Mouse (Mus musculus) megakaryocyte progenitor cell, adult 5-6 weeks (primary cell): ENCODE data around the gene Nde1. TPM values are rescaled to one million over a fixed set of nuclear protein-coding genes. Genes with fewer than 3 reads are reported as not detected.

ENCODE experiments used
- ATAC-seq: replicated peaks from 2 replicates; pipeline ENCODE4 v1.8.0; 2016; ENCODE audit warnings: mild to moderate bottlenecking, moderate TSS enrichment, inconsistent platforms; ENCODE audit not compliant: poor library complexity
- total RNA-seq, 2 experiments: library from RNA; stranded (forward) in 1 of 2; stranded (reverse) in 1 of 2; fragments of 157-497, 149-512 nt in 1 of 2; fragments of 200-1000 nt in 1 of 2; gene quantifications; 2 replicates each; pipeline versions ENCODE4 v1.2.3 to v1.2.4; 2015 to 2017

Nde1 gene
- total RNA-seq, 2 experiments from 2014 or later = 40.9 to 63.6 TPM

- ATAC-seq = no peak
These were observed 2.1 kb upstream of the Nde1 start for GRCm38 (mm10) chr16:14160941-14161340.

DNA sequence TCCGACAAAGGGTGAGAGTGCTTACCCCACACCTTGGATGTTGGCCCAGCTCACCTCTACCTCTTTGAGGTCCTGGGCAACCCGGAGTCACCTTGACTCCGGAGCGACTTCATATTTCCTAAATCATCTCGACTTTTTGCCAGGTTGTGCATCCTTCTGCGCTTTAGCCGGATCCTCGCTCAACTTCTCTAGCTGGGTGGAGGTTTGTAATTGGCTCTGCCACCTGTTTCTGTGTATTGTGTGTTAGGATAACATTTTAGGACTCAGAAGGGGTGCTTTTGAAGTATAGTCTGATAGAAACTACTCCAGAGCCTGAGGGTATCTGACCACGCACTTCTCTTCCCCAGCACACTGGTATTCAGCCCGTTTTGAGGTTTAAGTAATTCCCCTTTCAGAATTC is 656 bp downstream of the Nde1 start:
- no peak for ATAC-seq

- ATAC-seq = no peak
These were observed 3.4 kb downstream of the Nde1 start for GRCm38 (mm10) chr16:14166490-14166889.

DNA sequence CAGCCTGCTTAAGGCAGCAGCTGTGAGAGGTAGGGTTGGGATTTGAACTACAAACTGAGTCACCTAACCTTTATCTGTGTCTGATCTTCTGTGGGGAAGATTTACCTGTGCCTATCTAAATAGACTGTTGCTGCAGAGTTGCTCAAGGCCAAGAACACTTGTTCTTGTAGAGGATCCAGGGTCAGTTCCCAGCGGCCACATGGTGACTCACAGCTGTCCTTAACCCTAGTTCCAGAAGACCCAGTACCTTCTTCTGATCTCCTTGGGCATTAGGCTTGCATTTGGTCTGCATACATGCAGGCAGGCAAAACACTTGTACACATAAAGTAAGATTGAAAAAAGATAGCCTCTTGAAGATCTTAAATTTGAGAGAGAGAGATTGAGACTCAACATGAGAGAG is 6.6 kb downstream of the Nde1 start:
- no peak for ATAC-seq

- no peak for ATAC-seq
These were observed 15.0 kb downstream of the Nde1 start for GRCm38 (mm10) chr16:14178041-14178440.

DNA sequence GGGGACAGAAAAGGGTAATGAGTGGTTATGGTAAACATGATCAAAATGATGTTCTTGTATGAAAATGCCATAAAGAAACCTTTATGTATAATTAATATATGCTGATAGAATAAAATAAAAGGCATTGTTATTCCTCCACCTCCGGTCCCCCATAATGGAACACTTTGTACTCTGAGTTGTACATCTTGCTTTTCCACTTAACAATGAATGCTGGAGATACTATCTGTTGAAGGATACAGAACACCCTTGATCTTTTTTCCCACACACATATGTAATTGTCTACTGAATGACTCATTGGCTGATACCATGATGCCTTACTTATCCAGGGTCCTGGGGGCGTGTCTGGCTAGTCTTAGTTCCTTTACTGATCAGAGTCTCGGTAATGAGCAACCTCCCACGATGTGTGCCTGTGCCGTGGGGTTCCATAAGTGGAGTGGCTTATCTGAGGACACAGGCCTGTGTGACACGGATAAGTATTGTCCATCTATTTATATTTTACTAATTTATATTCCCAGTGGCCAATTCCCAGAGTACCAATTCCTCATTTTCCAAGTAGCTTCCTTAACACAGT is 17.2 kb downstream of the Nde1 start:
- no peak for ATAC-seq

- no peak for ATAC-seq
These were observed 19.3 kb downstream of the Nde1 start for GRCm38 (mm10) chr16:14182360-14182759.

- ATAC-seq = no peak
These were observed 20.8 kb downstream of the Nde1 start for GRCm38 (mm10) chr16:14183856-14184255.

DNA sequence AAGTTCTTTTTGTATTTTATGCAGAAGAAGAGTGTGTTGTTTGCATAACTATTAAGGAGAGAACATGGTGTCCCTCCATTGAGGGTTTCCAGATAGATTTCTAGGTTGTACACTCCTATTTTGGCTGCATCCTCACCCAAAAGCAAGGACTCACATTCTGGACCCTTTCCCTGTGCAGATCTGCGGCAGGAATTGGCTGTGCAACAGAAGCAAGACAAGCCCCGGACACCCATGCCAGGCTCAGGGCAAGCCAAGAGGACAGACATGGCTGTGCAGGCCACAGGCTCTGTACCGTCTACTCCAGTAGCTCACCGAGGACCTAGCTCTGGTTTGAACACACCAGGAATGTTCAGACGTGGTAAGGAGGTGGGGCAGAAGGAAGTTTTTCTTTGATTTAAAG is 22.4 kb downstream of the Nde1 start:
- no peak for ATAC-seq

- no peak for ATAC-seq
These were observed 31.3 kb downstream of the Nde1 start for GRCm38 (mm10) chr16:14194164-14194950.

- peak; percentile 74 for ATAC-seq
These were observed 32.4 kb downstream of the Nde1 start for GRCm38 (mm10) chr16:14195427-14195826.

DNA sequence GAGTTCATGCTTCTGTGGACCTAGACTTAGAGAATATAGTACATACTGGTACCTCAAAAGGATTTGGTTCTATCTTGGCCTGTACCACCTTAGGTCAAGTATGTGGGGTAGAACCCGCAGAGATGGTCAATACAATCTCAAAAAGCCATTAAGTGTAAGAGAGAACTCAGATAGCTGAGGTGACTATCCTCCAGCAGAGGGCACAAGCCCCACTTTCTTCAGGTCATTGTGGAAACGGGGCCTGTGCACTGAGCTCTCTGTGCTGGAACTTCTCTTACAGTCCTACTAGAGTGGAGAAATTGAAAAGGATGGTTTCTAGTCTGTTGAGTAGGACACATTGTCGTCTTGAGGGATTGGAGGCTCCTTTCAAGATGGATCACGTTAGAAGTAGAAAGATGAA is 35.7 kb downstream of the Nde1 start:
- no peak for ATAC-seq

DNA sequence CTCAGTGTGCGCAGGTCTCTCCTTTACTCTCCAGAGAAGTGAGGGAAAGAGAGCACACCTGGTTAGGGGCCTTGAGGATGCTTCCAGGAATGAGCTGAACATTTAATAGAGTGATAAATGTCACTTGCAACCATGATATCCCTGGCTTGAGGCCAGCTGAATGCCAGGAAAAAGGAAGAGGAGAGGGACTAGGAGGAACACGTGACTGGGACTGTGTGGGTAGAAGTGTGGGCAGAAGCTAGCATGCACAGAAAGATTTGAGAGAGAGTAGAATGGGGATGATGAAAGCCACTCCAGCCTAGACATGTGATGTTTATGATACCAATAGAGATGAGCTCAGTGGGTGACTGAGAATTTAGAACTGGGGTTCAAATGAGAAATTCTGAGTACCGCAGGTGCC is 52.1 kb downstream of the Nde1 start:
- ATAC-seq = no peak

DNA sequence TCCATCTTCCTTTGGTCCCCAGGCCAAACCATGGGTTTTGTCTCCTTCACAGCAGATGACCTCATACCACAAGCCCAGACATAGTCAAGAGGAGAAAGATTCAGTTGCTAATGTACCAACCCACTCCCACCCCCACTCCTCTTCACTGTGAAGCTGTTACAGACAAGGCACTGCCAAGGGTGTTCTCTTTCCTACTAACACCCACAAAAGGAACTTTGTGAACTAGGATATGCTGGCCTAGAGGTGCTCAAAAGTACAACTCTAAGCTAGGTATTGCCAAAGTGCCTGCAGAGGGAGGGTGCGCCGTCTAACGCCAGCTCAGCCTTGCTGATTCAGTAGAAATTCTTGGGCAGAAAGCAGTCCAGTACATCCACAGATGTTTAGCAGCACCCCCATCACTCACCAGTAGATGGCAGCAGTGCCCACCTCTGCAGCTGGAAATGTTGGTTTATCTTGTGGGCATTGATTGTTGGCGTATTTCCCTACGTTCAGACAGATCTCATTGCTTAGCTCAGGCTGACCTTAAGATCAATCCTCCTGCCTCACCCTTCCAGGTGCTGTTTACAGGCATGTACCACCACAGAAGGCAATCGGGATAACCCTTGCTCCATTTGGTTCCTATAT is 74.1 kb downstream of the Nde1 start:
- peak; percentile 98 for ATAC-seq

DNA sequence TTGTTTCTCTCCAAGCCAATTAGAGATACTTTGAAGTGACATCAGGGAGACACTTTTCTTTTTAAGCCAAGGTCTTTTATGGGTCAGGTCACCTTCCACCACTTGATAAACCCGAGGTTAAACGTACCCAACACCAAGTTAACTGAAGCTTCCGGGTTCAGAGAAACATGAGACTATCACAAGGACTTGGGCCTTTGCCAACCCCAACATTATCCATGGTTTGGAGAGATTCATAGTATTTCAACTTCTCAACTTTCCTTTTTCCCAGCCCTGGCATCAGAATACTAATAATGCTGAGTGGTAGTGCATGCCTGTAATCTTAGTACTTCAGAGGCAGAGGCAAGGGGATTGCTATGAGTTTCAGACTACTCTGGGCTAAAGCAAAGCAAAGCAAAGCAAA is 79.0 kb downstream of the Nde1 start:
- ATAC-seq = no peak

Other genes with a start within 250 kb of the Nde1 start
- 0.12 TPM in 1 of 2 replicates, not detected in the other for gene 2900011O08Rik, start 176.7 kb upstream of the Nde1 start, total RNA-seq (2015)
- 0.12 TPM in 1 of 2 replicates, not detected in the other for gene 2900011O08Rik, start 176.7 kb upstream of the Nde1 start, total RNA-seq (2017)
- 6.7 and 10.2 TPM in 2 replicates for gene Ifitm7, start 176.4 kb upstream of the Nde1 start, total RNA-seq (2015)
- 6.0 and 12.2 TPM in 2 replicates for gene Ifitm7, start 176.4 kb upstream of the Nde1 start, total RNA-seq (2017)
- 32.7 and 35.1 TPM in 2 replicates for gene Marf1, start 76 bp downstream of the Nde1 start, total RNA-seq (2015)
- gene Marf1, start 76 bp downstream of the Nde1 start, total RNA-seq (2017) = 19.4 and 26.5 TPM in 2 replicates
- gene Myh11, start 128.1 kb downstream of the Nde1 start, total RNA-seq (2015) = not detected in 2 replicates
- 0.04 and 0.07 TPM in 2 replicates for gene Myh11, start 128.1 kb downstream of the Nde1 start, total RNA-seq (2017)
- 65.4 and 85.3 TPM in 2 replicates for gene Fopnl, start 154.1 kb downstream of the Nde1 start, total RNA-seq (2015)
- gene Fopnl, start 154.1 kb downstream of the Nde1 start, total RNA-seq (2017) = 33.9 and 35.0 TPM in 2 replicates
- gene Abcc1, start 198.3 kb downstream of the Nde1 start, total RNA-seq (2015) = 25.9 and 30.6 TPM in 2 replicates
- gene Abcc1, start 198.3 kb downstream of the Nde1 start, total RNA-seq (2017) = 28.8 and 35.6 TPM in 2 replicates